ENCODE assay signal across 8 mouse cellular contexts in genomic region chr2:36203011-36203825, GRCm38 (mm10). TPM values are rescaled to one million over a fixed set of nuclear protein-coding genes. Genes with fewer than 3 reads are reported as not detected.
DNase-seq lines count a peak whose midpoint lies in the region; ATAC-seq and TF ChIP-seq lines count a peak whose summit lies in the region.

No protein-coding gene starts in this region.

- ATAC-seq in frontal cortex, adult (ENCODE audit: low TSS enrichment) = peak; percentile 50
- peak; percentile 39 for ATAC-seq in CD4-positive, CD25-positive, alpha-beta regulatory T cell, adult 4 months
- no peak for ATAC-seq in embryonic facial prominence, embryonic 12.5 days (ENCODE audit: insufficient number of reproducible peaks, insufficient read depth, low FRiP score, low TSS enrichment)
- ATAC-seq in hindbrain, postnatal 0 days = peak; percentile 68
- ATAC-seq in liver, postnatal 0 days = no peak

- peak; percentile 7; the same call in 1 of the 2 replicates for TF ChIP-seq CTCF in hindbrain, postnatal 0 days (IDR thresholded peaks at IDR 0.05; ENCODE audit: low read depth)
- TF ChIP-seq CTCF in liver, postnatal 0 days (IDR thresholded peaks at IDR 0.05; ENCODE audit: low read depth) = no peak

- H3K4me3 ChIP-seq in embryonic facial prominence, embryonic 12.5 days = peak overlapping the region; percentile 31
- peak overlapping the region; percentile 45 for H3K4me3 ChIP-seq in hindbrain, postnatal 0 days (ENCODE audit: low read length)
- H3K4me3 ChIP-seq in liver, postnatal 0 days (ENCODE audit: low read depth, low read length) = peak overlapping the region; percentile 45

- WGBS in embryonic facial prominence, embryonic 12.5 days = 1% methylated on average over 39 of the region's 39 CpGs
- WGBS in hindbrain, postnatal 0 days = under 1% methylated on average over 39 of the region's 39 CpGs
- 3% methylated on average over 39 of the region's 39 CpGs for WGBS in liver, postnatal 0 days (ENCODE audit: insufficient replicate concordance)

- H3K27me3 ChIP-seq in embryonic facial prominence, embryonic 12.5 days = peaks cover 60% of the 10 kb centered on the region
- no peaks in the 10 kb centered on the region for H3K27me3 ChIP-seq in hindbrain, postnatal 0 days (ENCODE audit: insufficient read depth, low read length)
- peaks cover 36% of the 10 kb centered on the region for H3K27me3 ChIP-seq in liver, postnatal 0 days (ENCODE audit: insufficient read depth, low read length)

- H3K4me2 ChIP-seq in embryonic facial prominence, embryonic 12.5 days (replicated peaks) = peak overlapping the region; percentile 70
- H3K4me2 ChIP-seq in hindbrain, postnatal 0 days (ENCODE audit: low read depth, low read length) = peak overlapping the region; percentile 85
- peak overlapping the region; percentile 82 for H3K4me2 ChIP-seq in liver, postnatal 0 days (ENCODE audit: low read depth, low read length)

- H3K9ac ChIP-seq in embryonic facial prominence, embryonic 12.5 days = peak overlapping the region; percentile 32
- H3K9ac ChIP-seq in hindbrain, postnatal 0 days (replicated peaks; ENCODE audit: low read length) = peak overlapping the region; percentile 49
- no peak overlapping the region; the same call in 1 of the 2 replicates for H3K9ac ChIP-seq in liver, postnatal 0 days (replicated peaks)

- no peak for TF ChIP-seq EP300 in liver, postnatal 0 days (IDR thresholded peaks at IDR 0.05; ENCODE audit: low read depth)

- H3K36me3 ChIP-seq in embryonic facial prominence, embryonic 12.5 days = no peaks in the 10 kb centered on the region
- H3K36me3 ChIP-seq in hindbrain, postnatal 0 days (ENCODE audit: insufficient read depth, low read length) = no peaks in the 10 kb centered on the region
- H3K36me3 ChIP-seq in liver, postnatal 0 days (replicated peaks; ENCODE audit: insufficient read depth, low read length) = no peaks in the 10 kb centered on the region

- H3K27ac ChIP-seq in embryonic facial prominence, embryonic 12.5 days = no peak overlapping the region
- H3K27ac ChIP-seq in hindbrain, postnatal 0 days = peak overlapping the region; percentile 65
- H3K27ac ChIP-seq in liver, postnatal 0 days (ENCODE audit: low read depth) = no peak overlapping the region

- no peak for DNase-seq in frontal cortex, postnatal 14 days (ENCODE audit: low spot score in 2 of 2)
- DNase-seq in hindbrain, postnatal 0 days (ENCODE audit: low spot score) = peak; percentile 67
- DNase-seq in liver, postnatal 0 days = peak; percentile 56
- peak; percentile 51 for DNase-seq in retina, embryonic 14.5 days (ENCODE audit: low spot score)
- no peak for DNase-seq in urinary bladder, adult 18-20 months (ENCODE audit: low spot score in 2 of 2)

- no peaks in the 10 kb centered on the region for H3K9me3 ChIP-seq in embryonic facial prominence, embryonic 12.5 days
- no peaks in the 10 kb centered on the region for H3K9me3 ChIP-seq in hindbrain, postnatal 0 days (ENCODE audit: low read length)
- no peaks in the 10 kb centered on the region for H3K9me3 ChIP-seq in liver, postnatal 0 days (ENCODE audit: low read length)

- peaks cover 47% of the 10 kb centered on the region for H3K4me1 ChIP-seq in embryonic facial prominence, embryonic 12.5 days
- peaks cover 18% of the 10 kb centered on the region for H3K4me1 ChIP-seq in hindbrain, postnatal 0 days (ENCODE audit: insufficient read depth, low read length)
- peaks cover 29% of the 10 kb centered on the region for H3K4me1 ChIP-seq in liver, postnatal 0 days (ENCODE audit: insufficient read depth)

RNA-seq across cellular contexts. Expression of gene Ptgs1, which starts 27.0 kb away (rescaled TPM):
- polyA plus RNA-seq in CD4-positive, CD25-positive, alpha-beta regulatory T cell, adult 4 months (2017; shearing (Covaris generic)) = 1 to 10 TPM; 1.2 to 2.9 TPM
- polyA plus RNA-seq in embryonic facial prominence, embryonic 12.5 days (2016; fragmentation: Nextera tagmentation; extraction: Ambion mirVana) = 6.7 and 8.9 TPM in 2 replicates
- 6.8 and 8.0 TPM in 2 replicates for total RNA-seq in hindbrain, postnatal 0 days (2014; rRNA removed)
- polyA plus RNA-seq in hindbrain, postnatal 0 days (2015; fragmentation: Nextera tagmentation; extraction: Ambion mirVana) = 7.5 and 7.9 TPM in 2 replicates
- polyA plus RNA-seq in liver, postnatal 0 days (2015; fragmentation: Nextera tagmentation; extraction: Ambion mirVana) = 24.7 and 25.3 TPM in 2 replicates

Comparison
In these comparisons a context has a peak if more than half of its experiments do, and no peak if none do; other contexts are left out.
1. ATAC-seq: peak in frontal cortex, adult (single experiment), CD4-positive, CD25-positive, alpha-beta regulatory T cell, adult 4 months (single experiment) and hindbrain, postnatal 0 days (single experiment); none in embryonic facial prominence, embryonic 12.5 days (single experiment) and liver, postnatal 0 days (single experiment).
2. DNase-seq: peak in hindbrain, postnatal 0 days (single experiment), liver, postnatal 0 days (single experiment) and retina, embryonic 14.5 days (single experiment); none in frontal cortex, postnatal 14 days (0 of 2) and urinary bladder, adult 18-20 months (0 of 2).
3. Peak in every context shown above with its lines, with median percentiles within 50 percentile points of each other: H3K4me2 ChIP-seq and H3K4me3 ChIP-seq.